Mouse (Mus musculus): Measurements from ENCODE around the gene Rnasek.

- peak; percentile 89 for TF ChIP-seq POLR2A (IDR thresholded peaks at IDR 0.05; ENCODE audit: extremely low read depth, insufficient read depth, low read length)
- no peak for TF ChIP-seq CTCF (IDR thresholded peaks at IDR 0.05; ENCODE audit: low read depth, low read length)
Observed at GRCm38 (mm10) chr11:70239541-70240279, at the start of gene Rnasek, which contains the start of gene Gm21988.
